Mouse (Mus musculus) lung, postnatal 0 days (tissue): Measurements from ENCODE around the gene Lrrc71. TPM values are rescaled to one million over a fixed set of nuclear protein-coding genes. Genes with fewer than 3 reads are reported as not detected.

ENCODE experiments used
- ATAC-seq: fragments of 200-750 bp; cut with Nextera tagmentation; 2 replicates; pipeline ENCODE4 v1.8.0; 2017; ENCODE audit warnings: moderate library complexity
- DNase-seq: peaks from one replicate; pipeline ENCODE4 v3.0.0-alpha.2; 2016; ENCODE audit warnings: low spot score
- H3K27ac ChIP-seq: fragments of 300-500 bp; sonication (generic); 2 replicates; pipeline ENCODE4 v1.5.1; 2014; ENCODE audit warnings: antibody characterized with exemption, mild to moderate bottlenecking, low read length, mixed read lengths
- H3K27me3 ChIP-seq: fragments of 300-500 bp; sonication (generic); replicated peaks from 2 replicates; pipeline ENCODE4 v1.6.1; 2014; ENCODE audit warnings: low read length, mixed read lengths; ENCODE audit not compliant: insufficient read depth
- H3K36me3 ChIP-seq: fragments of 300-500 bp; sonication (generic); 2 replicates; pipeline ENCODE4 v1.6.1; 2014; ENCODE audit warnings: low read length, mixed read lengths; ENCODE audit not compliant: insufficient read depth
- H3K4me1 ChIP-seq: fragments of 300-500 bp; sonication (generic); 2 replicates; pipeline ENCODE4 v1.6.1; 2014; ENCODE audit warnings: antibody characterized with exemption, low read depth, low read length, mixed read lengths; ENCODE audit not compliant: insufficient read depth
- H3K4me2 ChIP-seq: fragments of 300-500 bp; sonication (generic); replicated peaks from 2 replicates; pipeline ENCODE4 v1.6.1; 2014; ENCODE audit warnings: low read depth, mild to moderate bottlenecking, low read length, moderate library complexity, mixed read lengths
- H3K4me3 ChIP-seq: fragments of 300-500 bp; sonication (generic); 2 replicates; pipeline ENCODE4 v1.5.1; 2014; ENCODE audit warnings: low read depth, low read length
- H3K9ac ChIP-seq: fragments of 300-500 bp; sonication (generic); replicated peaks from 2 replicates; pipeline ENCODE4 v1.6.1; 2014; ENCODE audit warnings: low read depth, mild to moderate bottlenecking
- H3K9me3 ChIP-seq: fragments of 300-500 bp; sonication (generic); 2 replicates; pipeline ENCODE4 v1.6.1; 2016; ENCODE audit warnings: low read length, mixed read lengths
- CTCF ChIP-seq: IDR thresholded peaks from 2 replicates; pipeline ENCODE4 v1.5.1; 2016; ENCODE audit warnings: antibody characterized with exemption, mild to moderate bottlenecking
- EP300 ChIP-seq: IDR thresholded peaks from 2 replicates; pipeline ENCODE4 v1.6.1; 2016; ENCODE audit warnings: antibody characterized with exemption, mild to moderate bottlenecking, control low read depth
- WGBS: fragments of 180-500 bp; shearing (Covaris S2); extraction: QIAGEN DNeasy Blood & Tissue Kit; methylation state at CpG from one replicate; pipeline ENCODE4 v1.1.7; 2014; 5-methylcytosine and 5-hydroxymethylcytosine counted together
- polyA plus RNA-seq: library from polyadenylated mRNA; unstranded; fragments of >200 nt; fragmentation: Nextera tagmentation; extraction: Ambion mirVana; gene quantifications from 2 replicates; pipeline ENCODE4 v1.2.1, GENCODE M21; 2015

Gene Lrrc71
- polyA plus RNA-seq, 1 experiment from 2014 or later = 8.9 TPM

DNA sequence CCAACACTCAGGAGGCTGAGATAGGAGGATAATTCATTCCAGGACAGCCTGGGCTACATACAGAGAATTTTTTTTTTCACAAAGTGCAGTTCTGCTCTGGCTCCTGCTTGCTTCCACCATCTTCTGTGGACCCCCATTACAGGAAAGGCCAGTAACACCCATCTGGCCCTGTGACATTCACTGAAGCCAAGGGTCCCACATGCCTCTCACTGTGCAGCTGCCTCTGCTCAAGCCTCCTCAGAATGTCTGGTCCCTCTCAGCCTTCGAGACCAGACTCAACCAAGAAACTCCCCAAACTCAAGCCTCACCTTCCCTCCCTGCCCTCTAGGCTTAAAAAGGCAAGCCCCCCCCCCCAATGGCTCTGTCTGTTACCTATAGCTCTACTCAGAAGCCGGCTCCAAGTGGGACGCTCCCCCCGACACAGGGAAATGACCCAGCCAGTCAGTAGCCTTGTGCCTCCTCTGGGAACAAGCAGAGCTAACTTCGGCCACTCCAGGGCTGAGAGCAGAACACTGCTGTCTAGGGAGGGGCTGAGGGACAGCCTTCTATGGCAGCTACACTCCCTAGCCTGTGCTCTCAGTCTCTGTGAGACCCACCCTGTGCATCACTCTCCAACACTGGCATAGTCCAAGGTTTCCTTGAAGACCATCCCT lies 17.3 kb upstream of the Lrrc71 start:
- no peaks in the 10 kb centered on the region for H3K36me3 ChIP-seq
- H3K9ac ChIP-seq = no peak overlapping the region
- WGBS = 66% methylated on average over 5 of the region's 5 CpGs
- ATAC-seq (no peak), DNase-seq (no peak)
- no peak overlapping the region for H3K4me3 ChIP-seq
- no peak for TF ChIP-seq CTCF
- no peak for TF ChIP-seq EP300
- no peaks in the 10 kb centered on the region for H3K27me3 ChIP-seq
- peak overlapping the region; percentile 54; the same call in 1 of the 2 replicates for H3K4me2 ChIP-seq
- H3K4me1 ChIP-seq = peaks cover 7% of the 10 kb centered on the region
- H3K27ac ChIP-seq = peak overlapping the region; percentile 80
- no peaks in the 10 kb centered on the region for H3K9me3 ChIP-seq

DNA sequence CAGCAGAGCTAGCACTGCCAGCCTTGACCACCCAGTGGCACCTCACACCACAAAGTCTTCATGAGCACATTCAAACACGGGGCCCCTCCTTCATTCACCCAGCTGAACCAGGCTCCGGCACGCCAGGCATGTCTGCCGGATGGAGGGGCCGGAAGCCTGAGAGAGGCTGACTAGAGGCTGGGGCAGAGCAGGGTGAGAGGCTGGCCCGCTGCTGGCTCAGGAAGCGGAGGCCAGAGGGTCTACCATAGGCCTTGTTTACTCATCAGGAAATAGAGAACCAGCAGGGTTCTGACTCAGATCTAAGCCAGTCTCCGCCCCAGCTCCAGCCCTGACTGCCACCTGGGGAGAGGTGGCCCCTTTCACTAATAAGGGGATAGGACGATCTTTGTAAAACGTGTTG lies 16.7 kb upstream of the Lrrc71 start:
- ATAC-seq (peak; percentile 70), DNase-seq (peak; percentile 74)
- H3K27ac ChIP-seq = peak overlapping the region; percentile 80
- no peak overlapping the region for H3K9ac ChIP-seq
- peak overlapping the region; percentile 54 for H3K4me2 ChIP-seq
- 12% methylated on average over 10 of the region's 10 CpGs for whole genome bisulfite sequencing
- TF ChIP-seq CTCF (peak; percentile 28; the same call in 1 of the 2 replicates), EP300 (peak; percentile 65; the same call in 1 of the 2 replicates)
- no peaks in the 10 kb centered on the region for H3K9me3 ChIP-seq
- H3K4me1 ChIP-seq = peaks cover 7% of the 10 kb centered on the region
- no peaks in the 10 kb centered on the region for H3K36me3 ChIP-seq
- no peaks in the 10 kb centered on the region for H3K27me3 ChIP-seq
- H3K4me3 ChIP-seq = peak overlapping the region; percentile 15; the same call in 1 of the 2 replicates

DNA sequence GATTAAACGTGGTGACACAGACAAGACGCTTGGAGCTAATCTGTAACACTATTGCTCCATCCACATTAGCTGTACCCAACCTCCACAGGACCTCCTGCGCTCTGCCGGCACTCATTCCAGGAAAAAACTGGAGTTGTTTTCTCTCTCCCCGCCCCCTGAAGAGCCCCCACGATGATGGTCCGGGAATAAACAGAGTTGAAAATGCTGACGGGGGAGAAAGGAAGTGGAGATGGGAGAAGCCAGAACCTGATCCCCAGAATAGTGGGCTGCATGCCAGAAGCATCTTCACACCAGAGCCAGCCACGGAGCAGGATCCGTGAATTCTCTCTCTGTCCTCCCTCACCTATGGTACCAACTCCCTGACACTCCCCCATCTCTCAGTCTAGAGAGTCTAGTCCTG lies 16.1 kb upstream of the Lrrc71 start:
- peaks cover 7% of the 10 kb centered on the region for H3K4me1 ChIP-seq
- peak; percentile 65 for DNase-seq
- 6% methylated on average over 10 of the region's 10 CpGs for WGBS

DNA sequence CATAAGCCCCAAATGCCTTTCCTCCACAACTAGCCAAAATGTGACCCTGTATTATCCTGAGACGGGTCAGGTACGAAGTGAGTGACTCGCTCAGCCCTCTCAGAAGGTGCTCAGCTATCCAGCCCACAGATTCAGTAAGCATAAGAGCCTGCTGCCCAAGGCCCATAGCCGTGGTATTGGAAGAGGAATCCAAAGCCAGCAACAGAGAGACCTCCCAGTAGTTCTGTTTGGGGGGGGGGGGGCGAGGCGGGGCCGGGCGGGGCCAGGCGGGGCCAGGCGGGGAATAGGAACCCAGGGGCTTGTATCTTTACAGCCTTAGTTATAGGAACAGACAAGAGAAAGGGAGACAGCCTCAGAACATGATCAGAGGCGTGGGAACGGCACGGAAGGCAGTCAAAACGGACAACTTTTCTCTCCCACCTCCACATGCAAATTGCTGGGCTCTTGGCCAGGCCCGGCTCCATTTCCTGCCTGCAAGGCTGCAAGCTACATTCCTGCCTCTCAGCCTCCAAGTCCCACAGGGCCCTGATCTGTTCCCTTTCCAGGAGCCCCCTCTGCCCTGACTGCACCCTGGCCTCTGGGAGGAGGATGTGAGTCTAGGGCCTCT lies 15.4 kb upstream of the Lrrc71 start:
- DNase-seq (peak; percentile 88), ATAC-seq (peak; percentile 37)
- no peaks in the 10 kb centered on the region for H3K27me3 ChIP-seq

More for the DNA sequence above, 16.1 kb upstream of the Lrrc71 start:
- H3K9me3 ChIP-seq = no peaks in the 10 kb centered on the region
- peak; percentile 2; the same call in 1 of the 2 replicates for ATAC-seq
- no peak overlapping the region for H3K9ac ChIP-seq
- H3K27ac ChIP-seq = peak overlapping the region; percentile 80
- peak overlapping the region; percentile 23; the same call in 1 of the 2 replicates for H3K4me3 ChIP-seq
- no peaks in the 10 kb centered on the region for H3K36me3 ChIP-seq
- H3K27me3 ChIP-seq = no peaks in the 10 kb centered on the region
- TF ChIP-seq CTCF (no peak), EP300 (no peak)
- peak overlapping the region; percentile 54 for H3K4me2 ChIP-seq

DNA sequence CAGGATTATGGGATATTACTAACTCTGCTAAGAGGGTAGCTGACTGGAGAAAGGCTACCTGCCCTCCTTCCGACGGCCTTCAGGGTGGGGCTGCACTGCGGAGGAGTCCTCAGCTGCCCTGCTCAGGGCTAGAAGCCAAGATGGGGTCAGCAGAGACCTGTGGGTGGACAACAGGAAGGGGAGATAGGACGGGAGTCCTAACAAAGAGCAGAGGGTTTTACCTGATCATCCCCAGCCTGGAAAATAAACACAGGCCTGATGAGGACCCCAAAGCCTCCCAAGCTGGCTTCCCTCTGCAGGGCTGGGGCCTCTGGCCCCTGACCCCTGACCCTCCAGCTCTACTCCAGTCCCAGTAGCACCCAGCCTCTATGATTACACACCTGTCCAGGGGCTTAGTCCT lies 14.8 kb upstream of the Lrrc71 start:
- no peak for TF ChIP-seq EP300
- TF ChIP-seq CTCF = no peak
- WGBS = 24% methylated on average over 4 of the region's 4 CpGs
- no peak overlapping the region for H3K4me3 ChIP-seq
- no peaks in the 10 kb centered on the region for H3K27me3 ChIP-seq
- peak overlapping the region; percentile 80; the same call in 1 of the 2 replicates for H3K27ac ChIP-seq
- no peak overlapping the region for H3K9ac ChIP-seq
- ATAC-seq (no peak), DNase-seq (no peak)
- H3K4me2 ChIP-seq = peak overlapping the region; percentile 54; the same call in 1 of the 2 replicates
- no peaks in the 10 kb centered on the region for H3K9me3 ChIP-seq
- no peaks in the 10 kb centered on the region for H3K36me3 ChIP-seq
- peaks cover 7% of the 10 kb centered on the region for H3K4me1 ChIP-seq

More for the DNA sequence above, 15.4 kb upstream of the Lrrc71 start:
- 8% methylated on average over 14 of the region's 15 CpGs for WGBS
- no peak overlapping the region for H3K9ac ChIP-seq
- peak overlapping the region; percentile 54 for H3K4me2 ChIP-seq
- H3K36me3 ChIP-seq = no peaks in the 10 kb centered on the region
- no peak; the same call in 1 of the 2 replicates for TF ChIP-seq CTCF
- TF ChIP-seq EP300 = no peak
- peak overlapping the region; percentile 80 for H3K27ac ChIP-seq
- peak overlapping the region; percentile 23 for H3K4me3 ChIP-seq
- peaks cover 7% of the 10 kb centered on the region for H3K4me1 ChIP-seq
- no peaks in the 10 kb centered on the region for H3K9me3 ChIP-seq

DNA sequence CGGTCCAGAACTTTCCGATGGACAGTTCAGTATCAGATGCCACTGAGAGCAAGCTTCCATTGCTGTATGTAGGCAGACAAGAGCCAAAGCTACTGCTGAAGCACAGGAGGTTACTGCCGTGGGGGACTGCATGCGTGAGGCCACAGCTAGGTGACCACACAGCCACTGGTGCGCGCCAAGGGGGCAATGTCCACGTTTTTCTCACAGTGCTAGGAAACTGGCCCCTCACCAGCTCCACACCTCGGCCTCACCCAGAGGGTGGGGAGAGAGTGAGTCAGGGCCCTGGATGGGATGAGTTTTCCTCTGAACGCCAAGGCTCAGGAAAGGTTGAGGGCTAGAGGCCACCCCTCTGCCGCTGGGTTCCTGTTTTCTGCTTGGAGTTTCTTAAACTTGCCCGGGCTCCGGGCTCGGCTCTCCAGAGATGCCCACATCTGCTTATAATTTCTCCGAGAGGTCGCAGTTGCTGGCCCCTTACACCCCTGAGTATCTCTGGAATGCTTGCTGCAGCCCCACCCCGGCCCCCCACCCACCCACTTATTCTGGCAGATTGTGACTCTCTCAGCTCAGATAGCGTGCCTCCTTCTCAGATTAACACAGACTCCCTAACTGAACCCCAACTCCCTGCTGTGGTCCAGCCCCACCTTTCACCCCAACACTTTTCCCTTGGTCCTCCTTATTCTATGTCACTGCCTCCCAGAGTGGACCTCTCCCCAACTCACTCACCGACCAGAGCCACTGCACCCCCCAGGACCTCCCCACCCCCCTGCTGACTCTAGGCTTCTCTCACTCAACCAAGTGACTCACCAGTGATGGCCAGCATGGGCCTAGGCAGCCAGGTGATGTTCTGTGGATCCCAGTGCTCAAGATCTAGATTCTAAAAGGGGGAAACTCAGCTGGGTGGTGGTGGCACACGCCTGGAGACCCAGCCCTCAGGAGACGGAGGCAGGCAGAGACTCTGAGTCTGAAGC lies 13.3 kb upstream of the Lrrc71 start:
- DNase-seq (no peak), ATAC-seq (no peak)
- Histone ChIP-seq H3K9ac (no peak overlapping the region), H3K36me3 (no peaks in the 10 kb centered on the region), H3K27me3 (no peaks in the 10 kb centered on the region), H3K4me2 (no peak overlapping the region), H3K9me3 (no peaks in the 10 kb centered on the region), H3K4me1 (peaks cover 7% of the 10 kb centered on the region), H3K27ac (no peak overlapping the region), H3K4me3 (no peak overlapping the region)
- no peak for TF ChIP-seq CTCF
- TF ChIP-seq EP300 = no peak
- WGBS = 56% methylated on average over 19 of the region's 20 CpGs
